Mouse (Mus musculus): ENCODE measurements around the gene Rif1. TPM values are rescaled to one million over a fixed set of nuclear protein-coding genes. Genes with fewer than 3 reads are reported as not detected.

Rif1 gene
- total RNA-seq (2014; rRNA removed), result 12.8 and 13.3 TPM in 2 replicates
- polyA plus RNA-seq (2012; rRNA removed), result 0.54 and 1.1 TPM in 2 replicates

DNA sequence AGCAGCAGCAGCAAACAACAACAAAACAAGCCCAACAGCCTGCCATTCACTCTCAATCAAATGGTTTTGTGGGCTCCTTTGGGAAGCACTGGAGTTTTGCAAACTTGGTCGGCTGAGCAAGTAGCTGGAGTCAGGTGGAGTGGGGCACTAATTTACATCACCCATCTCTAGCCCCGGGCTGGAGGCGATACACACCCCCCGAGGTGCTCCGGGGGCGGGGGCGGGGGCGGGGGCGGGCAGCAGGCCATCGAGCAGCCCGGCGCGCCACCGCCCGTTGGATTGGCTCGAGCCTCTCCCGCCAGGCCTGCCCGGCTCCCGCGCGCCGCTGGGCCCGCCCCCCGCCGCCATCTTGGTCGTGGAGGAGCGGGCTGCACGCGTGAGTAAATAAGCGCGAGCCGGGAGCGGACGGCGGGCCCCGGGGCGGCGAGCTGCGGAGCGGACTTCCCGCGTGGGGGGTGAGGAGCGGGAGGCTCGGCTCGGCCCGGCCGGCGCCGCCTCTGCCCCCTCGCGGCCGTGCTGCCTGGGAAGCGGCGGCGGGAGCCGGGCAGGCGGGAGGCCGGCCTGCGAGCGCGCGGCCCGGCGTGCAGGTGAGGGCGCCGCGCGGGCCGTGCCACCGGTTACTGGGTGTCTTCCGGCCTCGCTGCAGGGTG is at the start of gene Rif1:
Rif1 (plus strand) TSS at position 342 of the 650 bp plus-strand sequence.
- Histone ChIP-seq H3K4me3 (ENCODE audit: insufficient read depth, low read depth, low read length) (peak within 1 kb of the TSS; percentile 93), H3K4me1 (ENCODE audit: control insufficient read depth, insufficient read depth, low read length) (peaks cover 6% of the 10 kb centered on the region), H3K9ac (ENCODE audit: low read depth, low read length) (peak within 1 kb of the TSS; percentile 94), H3K36me3 (ENCODE audit: control insufficient read depth, insufficient read depth, low read length) (peaks cover 8% of the 10 kb centered on the region), H3K27me3 (ENCODE audit: control insufficient read depth, insufficient read depth, low read length) (no peaks in the 10 kb centered on the region), H3K27ac (replicated peaks; ENCODE audit: insufficient read depth, low read depth, low read length) (peak within 1 kb of the TSS; percentile 63), H3K79me2 (ENCODE audit: control insufficient read depth, insufficient read depth, low read length) (no peaks in the 10 kb centered on the region)
- WGBS, result under 1% methylated on average over 63 of the region's 72 CpGs
- peak; percentile 25; the same call in 1 of the 2 replicates for TF ChIP-seq POLR2A (IDR thresholded peaks at IDR 0.05; ENCODE audit: extremely low read depth, insufficient read depth, low read length)
- 0 out of 2 replicates have a peak, but pooled peaks have one; percentile 9 for TF ChIP-seq CTCF (IDR thresholded peaks at IDR 0.05; ENCODE audit: low read depth, low read length)
- DNase-seq (ENCODE audit: extremely low read depth, low read depth, low spot score), result peak; percentile 45

GRCm38 (mm10) chr2:52027061-52027460 is 45.6 kb upstream of the Rif1 start:
- H3K79me2 ChIP-seq (ENCODE audit: control insufficient read depth, insufficient read depth, low read length), result no peaks in the 10 kb centered on the region
- no peak overlapping the region for H3K4me3 ChIP-seq (ENCODE audit: insufficient read depth, low read depth, low read length)
- no peaks in the 10 kb centered on the region for H3K4me1 ChIP-seq (ENCODE audit: control insufficient read depth, insufficient read depth, low read length)
- H3K27me3 ChIP-seq (ENCODE audit: control insufficient read depth, insufficient read depth, low read length), result no peaks in the 10 kb centered on the region
- TF ChIP-seq CTCF (IDR thresholded peaks at IDR 0.05; ENCODE audit: low read depth, low read length) (no peak), POLR2A (IDR thresholded peaks at IDR 0.05; ENCODE audit: extremely low read depth, insufficient read depth, low read length) (no peak)
- no peak for DNase-seq (ENCODE audit: extremely low read depth, low read depth, low spot score)
- H3K27ac ChIP-seq (replicated peaks; ENCODE audit: insufficient read depth, low read depth, low read length), result no peak overlapping the region
- WGBS, result 89% methylated on average over 4 of the region's 4 CpGs
- no peaks in the 10 kb centered on the region for H3K36me3 ChIP-seq (ENCODE audit: control insufficient read depth, insufficient read depth, low read length)
- H3K9ac ChIP-seq (ENCODE audit: low read depth, low read length), result no peak overlapping the region

DNA sequence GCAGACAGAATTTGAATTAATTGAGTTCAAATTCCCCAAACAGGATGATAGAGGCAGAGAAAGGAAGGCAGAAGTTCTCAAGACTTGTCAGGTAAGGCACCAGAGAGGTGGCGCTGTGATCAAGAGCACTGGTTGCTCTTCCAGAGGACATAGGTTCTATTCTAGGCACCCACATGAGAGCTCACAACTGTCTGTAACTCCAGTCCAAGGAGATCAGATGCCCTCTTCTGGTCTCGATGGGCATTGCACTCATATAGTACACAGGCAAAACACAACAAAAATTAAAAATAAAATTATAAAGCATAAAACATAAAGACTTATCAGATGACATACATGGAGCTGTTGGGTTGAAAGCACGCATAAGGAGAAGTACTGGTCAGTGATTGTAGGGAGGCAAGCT is 43.2 kb upstream of the Rif1 start:
- H3K27me3 ChIP-seq (ENCODE audit: control insufficient read depth, insufficient read depth, low read length), result no peaks in the 10 kb centered on the region

GRCm38 (mm10) chr2:52031491-52031890 is 41.1 kb upstream of the Rif1 start:
- Histone ChIP-seq H3K9ac (ENCODE audit: low read depth, low read length) (no peak overlapping the region), H3K27ac (replicated peaks; ENCODE audit: insufficient read depth, low read depth, low read length) (no peak overlapping the region), H3K4me1 (ENCODE audit: control insufficient read depth, insufficient read depth, low read length) (no peaks in the 10 kb centered on the region), H3K79me2 (ENCODE audit: control insufficient read depth, insufficient read depth, low read length) (no peaks in the 10 kb centered on the region), H3K4me3 (ENCODE audit: insufficient read depth, low read depth, low read length) (no peak overlapping the region), H3K27me3 (ENCODE audit: control insufficient read depth, insufficient read depth, low read length) (no peaks in the 10 kb centered on the region), H3K36me3 (ENCODE audit: control insufficient read depth, insufficient read depth, low read length) (no peaks in the 10 kb centered on the region)
- TF ChIP-seq CTCF (IDR thresholded peaks at IDR 0.05; ENCODE audit: low read depth, low read length) (no peak), POLR2A (IDR thresholded peaks at IDR 0.05; ENCODE audit: extremely low read depth, insufficient read depth, low read length) (no peak)
- 78% methylated on average over 4 of the region's 4 CpGs for WGBS
- DNase-seq (ENCODE audit: extremely low read depth, low read depth, low spot score), result no peak

More for the DNA sequence above, 43.2 kb upstream of the Rif1 start:
- Histone ChIP-seq H3K79me2 (ENCODE audit: control insufficient read depth, insufficient read depth, low read length) (no peaks in the 10 kb centered on the region), H3K27ac (replicated peaks; ENCODE audit: insufficient read depth, low read depth, low read length) (no peak overlapping the region), H3K36me3 (ENCODE audit: control insufficient read depth, insufficient read depth, low read length) (no peaks in the 10 kb centered on the region), H3K4me3 (ENCODE audit: insufficient read depth, low read depth, low read length) (no peak overlapping the region), H3K4me1 (ENCODE audit: control insufficient read depth, insufficient read depth, low read length) (no peaks in the 10 kb centered on the region), H3K9ac (ENCODE audit: low read depth, low read length) (no peak overlapping the region)
- DNase-seq (ENCODE audit: extremely low read depth, low read depth, low spot score), result no peak
- no peak for TF ChIP-seq CTCF (IDR thresholded peaks at IDR 0.05; ENCODE audit: low read depth, low read length)
- TF ChIP-seq POLR2A (IDR thresholded peaks at IDR 0.05; ENCODE audit: extremely low read depth, insufficient read depth, low read length), result no peak
- WGBS, result 87% methylated on average over 3 of the region's 3 CpGs

DNA sequence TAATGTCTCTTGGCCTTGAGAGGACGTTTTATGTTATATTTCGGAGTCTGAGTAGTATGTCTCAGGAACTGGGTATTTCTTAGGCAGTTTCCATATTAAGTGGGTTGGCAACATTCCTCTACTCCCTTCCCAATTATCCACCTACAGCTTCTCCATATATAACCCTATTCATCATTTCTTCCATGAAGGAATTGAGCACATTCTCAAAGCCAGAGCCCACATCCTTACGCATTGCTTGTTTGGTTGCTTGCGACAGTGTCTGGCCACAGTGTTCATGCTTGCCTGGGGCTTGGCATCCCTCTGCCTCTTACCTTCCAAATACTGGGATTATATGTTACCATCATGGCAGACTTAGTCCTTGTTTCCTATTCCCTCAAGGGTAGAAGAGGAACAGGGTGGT is 38.0 kb upstream of the Rif1 start:
- no peak overlapping the region for H3K4me3 ChIP-seq (ENCODE audit: insufficient read depth, low read depth, low read length)
- H3K27me3 ChIP-seq (ENCODE audit: control insufficient read depth, insufficient read depth, low read length), result no peaks in the 10 kb centered on the region
- no peak overlapping the region for H3K9ac ChIP-seq (ENCODE audit: low read depth, low read length)
- H3K27ac ChIP-seq (replicated peaks; ENCODE audit: insufficient read depth, low read depth, low read length), result no peak overlapping the region
- no peak for DNase-seq (ENCODE audit: extremely low read depth, low read depth, low spot score)
- TF ChIP-seq POLR2A (IDR thresholded peaks at IDR 0.05; ENCODE audit: extremely low read depth, insufficient read depth, low read length) (no peak), CTCF (IDR thresholded peaks at IDR 0.05; ENCODE audit: low read depth, low read length) (no peak)
- no peaks in the 10 kb centered on the region for H3K36me3 ChIP-seq (ENCODE audit: control insufficient read depth, insufficient read depth, low read length)
- H3K79me2 ChIP-seq (ENCODE audit: control insufficient read depth, insufficient read depth, low read length), result no peaks in the 10 kb centered on the region
- H3K4me1 ChIP-seq (ENCODE audit: control insufficient read depth, insufficient read depth, low read length), result no peaks in the 10 kb centered on the region
- 95% methylated on average over 4 of the region's 4 CpGs for WGBS

DNA sequence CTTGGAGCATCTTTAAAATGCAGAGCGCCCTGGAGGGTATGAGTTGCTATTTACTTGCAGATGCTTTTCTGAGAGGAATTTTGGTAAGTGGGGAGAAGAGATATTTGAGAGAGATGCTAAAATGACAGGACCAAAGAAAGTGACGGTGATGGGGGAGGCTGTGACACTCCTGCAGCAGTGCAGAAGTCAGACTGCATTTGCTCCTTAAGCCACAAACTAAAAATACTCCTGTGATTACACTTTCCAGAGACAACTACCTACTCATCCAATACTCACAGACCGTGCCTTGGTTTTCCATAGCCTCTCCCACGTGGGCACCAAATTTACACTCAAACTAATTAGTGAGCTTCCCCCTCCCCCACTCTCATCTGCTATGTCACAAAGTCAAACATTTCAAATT is 37.5 kb upstream of the Rif1 start:
- WGBS, result 77% methylated on average over 4 of the region's 4 CpGs
- TF ChIP-seq CTCF (IDR thresholded peaks at IDR 0.05; ENCODE audit: low read depth, low read length) (no peak), POLR2A (IDR thresholded peaks at IDR 0.05; ENCODE audit: extremely low read depth, insufficient read depth, low read length) (no peak)
- H3K27ac ChIP-seq (replicated peaks; ENCODE audit: insufficient read depth, low read depth, low read length), result no peak overlapping the region
- no peak for DNase-seq (ENCODE audit: extremely low read depth, low read depth, low spot score)
- no peaks in the 10 kb centered on the region for H3K36me3 ChIP-seq (ENCODE audit: control insufficient read depth, insufficient read depth, low read length)
- no peak overlapping the region for H3K4me3 ChIP-seq (ENCODE audit: insufficient read depth, low read depth, low read length)
- no peak overlapping the region for H3K9ac ChIP-seq (ENCODE audit: low read depth, low read length)
- no peaks in the 10 kb centered on the region for H3K27me3 ChIP-seq (ENCODE audit: control insufficient read depth, insufficient read depth, low read length)
- no peaks in the 10 kb centered on the region for H3K79me2 ChIP-seq (ENCODE audit: control insufficient read depth, insufficient read depth, low read length)
- H3K4me1 ChIP-seq (ENCODE audit: control insufficient read depth, insufficient read depth, low read length), result no peaks in the 10 kb centered on the region
